Mouse (Mus musculus) bone marrow, adult 2 months (tissue): Measurements from ENCODE around the gene Nav3.

Source experiments
- CTCF ChIP-seq: fragments of 200-500 bp; IDR thresholded peaks from 2 replicates; pipeline ENCODE4 v1.5.1; 2011; ENCODE audit warnings: low read length, control low read depth; ENCODE audit not compliant: control insufficient read depth, insufficient read depth
- POLR2A ChIP-seq: fragments of 200-500 bp; IDR thresholded peaks from 2 replicates; pipeline ENCODE4 v1.6.1; 2011; ENCODE audit warnings: low read depth, mild to moderate bottlenecking, control low read depth, low read length, borderline replicate concordance; ENCODE audit not compliant: control insufficient read depth

GRCm38 (mm10) chr10:109802236-109802635 lies 653.8 kb downstream of the Nav3 start:
- TF ChIP-seq CTCF (no peak), POLR2A (no peak)
